Mouse (Mus musculus): ENCODE data around the gene Pdilt.

Pdilt gene

DNA sequence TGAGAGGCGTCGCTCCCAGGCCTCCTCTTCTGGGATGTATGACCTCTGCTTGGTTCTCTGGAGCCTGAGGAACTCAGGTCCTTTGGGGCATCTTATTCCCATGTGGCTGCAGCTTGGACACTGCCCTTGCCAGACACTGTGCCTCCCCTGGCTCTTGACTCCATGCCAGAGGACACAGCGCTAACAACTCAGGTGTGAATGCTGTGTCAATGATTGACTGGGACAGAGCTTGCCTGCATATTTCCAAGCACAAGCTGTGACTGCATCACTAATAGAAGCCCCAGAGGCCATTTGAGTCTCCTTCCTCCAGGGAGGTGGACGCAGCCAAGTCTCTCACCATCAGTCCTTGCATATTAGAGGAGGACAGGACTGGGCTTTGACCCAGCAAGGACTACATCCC lies 12.1 kb downstream of the Pdilt start:
- no peak for DNase-seq (ENCODE audit: low spot score in 2 of 2)

- DNase-seq (ENCODE audit: low spot score in 2 of 2), result no peak
These were observed 33.1 kb downstream of the Pdilt start for GRCm38 (mm10) chr7:119490041-119490780.

DNA sequence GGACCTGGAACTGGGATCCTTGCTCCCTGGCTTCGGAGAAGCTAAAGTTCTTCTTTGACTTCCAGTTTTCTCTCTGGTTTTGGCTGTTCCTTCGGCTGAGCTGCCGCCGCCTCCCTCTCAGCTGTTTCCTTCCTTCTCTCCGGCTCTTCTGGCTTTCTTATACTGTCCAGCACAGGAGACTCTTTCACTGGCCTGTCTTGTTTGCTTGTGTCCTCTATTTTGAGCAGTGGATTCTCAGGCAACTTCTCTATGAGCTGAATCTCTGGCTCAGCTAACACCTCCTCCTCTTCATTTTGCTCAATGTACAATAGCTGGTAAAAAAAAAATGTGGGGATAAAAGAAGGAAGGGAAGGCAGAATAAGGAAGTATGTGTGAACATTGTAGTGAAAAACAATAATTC lies 36.6 kb downstream of the Pdilt start:
- DNase-seq (ENCODE audit: low spot score in 2 of 2), result no peak

DNA sequence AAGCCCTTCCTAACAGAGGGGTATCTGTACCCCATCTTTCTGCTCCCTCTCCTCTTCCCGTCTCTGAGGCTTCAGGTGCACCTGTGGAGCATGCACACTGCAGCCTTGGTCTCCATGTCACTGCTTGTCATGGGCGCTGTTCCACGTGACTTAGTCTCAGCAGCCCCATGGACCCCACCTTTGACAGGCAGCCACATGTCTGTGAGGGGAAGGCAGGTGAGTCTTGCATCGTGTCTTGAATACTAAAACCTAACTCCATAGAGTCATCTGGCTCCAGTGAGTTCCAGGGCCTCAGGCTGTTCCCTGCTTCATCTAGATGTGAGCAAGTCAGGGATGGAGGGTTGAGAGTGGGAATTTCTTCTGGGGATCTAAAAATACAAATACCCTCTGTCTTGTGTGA lies 39.1 kb downstream of the Pdilt start:
- DNase-seq (ENCODE audit: low spot score in 2 of 2), result no peak

DNA sequence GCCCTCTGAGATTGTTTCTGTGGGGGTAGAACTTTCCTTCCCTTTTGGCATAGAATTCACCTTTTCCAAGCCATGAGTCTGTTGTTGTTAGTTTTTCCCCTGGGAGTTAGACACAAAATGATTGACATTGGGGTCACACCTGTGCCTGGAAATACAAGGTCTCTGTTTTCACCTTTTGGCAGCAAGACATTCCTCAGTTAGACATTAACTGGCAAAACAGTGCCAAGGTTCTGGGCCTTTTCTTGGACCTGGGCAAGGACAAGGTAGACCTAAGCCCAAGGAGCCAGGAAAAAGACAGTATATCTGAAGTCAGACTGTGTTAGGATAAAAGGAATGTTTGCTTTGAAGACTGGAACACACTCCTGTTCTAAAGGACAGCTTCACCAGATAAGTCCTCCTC lies 44.0 kb downstream of the Pdilt start, which contains the start of gene Umod:
Gene Umod (minus strand): TSS at position 27 of the 400 bp plus-strand sequence.
- no peak for DNase-seq (ENCODE audit: low spot score in 2 of 2)

- DNase-seq (ENCODE audit: low spot score in 2 of 2), result no peak
These were observed 46.5 kb downstream of the Pdilt start for GRCm38 (mm10) chr7:119476500-119477389.

DNA sequence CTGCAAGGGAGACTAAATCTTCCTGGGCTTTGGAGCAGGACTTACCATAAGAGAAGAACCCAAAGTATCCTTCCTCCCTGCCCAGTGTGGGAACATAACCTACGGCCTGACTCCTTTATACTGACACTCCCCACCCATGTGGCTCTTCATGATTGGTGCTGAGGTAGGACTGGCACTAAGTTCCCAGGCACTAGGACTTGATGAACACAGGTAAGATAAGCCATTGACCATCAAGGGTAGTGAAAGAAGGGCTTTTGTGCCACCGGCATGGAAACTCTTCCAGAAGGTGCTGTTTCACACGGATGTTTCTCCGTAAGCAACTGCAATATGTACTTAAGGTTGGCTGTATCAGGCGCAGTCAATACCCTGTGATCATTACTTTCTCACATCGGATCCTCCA lies 64.1 kb downstream of the Pdilt start, which contains the start of gene Gp2:
Gene Gp2 (minus strand): TSS at position 101 of the 400 bp plus-strand sequence.
- no peak for DNase-seq (ENCODE audit: low spot score in 2 of 2)

- DNase-seq (ENCODE audit: low spot score in 2 of 2), result no peak
These were observed 69.1 kb downstream of the Pdilt start for GRCm38 (mm10) chr7:119454192-119454591.

DNA sequence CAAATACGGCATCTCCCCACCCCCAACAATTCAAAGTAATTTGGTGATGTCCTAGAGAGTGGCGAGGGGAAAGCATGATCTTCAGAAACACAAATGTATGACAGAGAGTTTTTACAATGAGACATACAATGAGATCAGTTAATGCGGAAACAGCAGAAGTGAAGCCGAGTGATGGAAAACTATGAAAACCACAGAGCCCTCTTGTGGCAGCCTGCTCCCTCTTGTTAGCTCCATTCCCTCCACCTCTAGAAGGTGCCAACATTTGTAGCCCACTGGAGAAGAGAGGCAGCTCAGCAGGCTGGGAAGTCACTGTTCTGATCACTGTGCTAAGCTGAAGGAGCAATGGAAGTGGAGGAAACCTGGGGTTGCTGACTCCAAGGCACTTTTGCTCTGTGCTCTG lies 79.4 kb downstream of the Pdilt start:
- DNase-seq (ENCODE audit: low spot score in 2 of 2), result no peak

DNA sequence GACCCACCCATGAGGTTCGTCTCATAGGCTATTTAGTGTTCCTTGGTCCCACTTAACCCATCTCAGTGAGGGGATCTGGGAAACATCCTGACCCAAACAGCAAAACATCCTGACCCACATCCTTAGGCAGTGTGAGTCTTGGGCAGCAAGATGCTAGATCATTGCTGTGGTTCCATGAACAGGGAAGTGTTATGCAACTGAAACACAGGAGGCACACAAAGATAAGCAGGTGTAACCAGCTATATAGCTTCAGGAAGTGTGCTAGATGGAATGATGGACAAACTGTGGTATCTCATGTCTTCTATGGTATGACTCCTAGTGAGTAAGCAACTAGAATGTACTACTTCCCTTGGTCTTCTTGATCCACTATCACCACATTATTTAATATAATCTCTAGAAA lies 81.4 kb downstream of the Pdilt start:
- no peak for DNase-seq (ENCODE audit: low spot score in 2 of 2)
